Mouse (Mus musculus): ENCODE results near the gene Clmn.
A peak's percentile ranks its signal among the peaks of the same experiment; 100 is the strongest.
"Not testable (repeated sequence)": the region's sequence is repeated elsewhere in the genome, so short reads cannot be mapped to it uniquely, and the experiment has no call there.

Clmn gene

DNA sequence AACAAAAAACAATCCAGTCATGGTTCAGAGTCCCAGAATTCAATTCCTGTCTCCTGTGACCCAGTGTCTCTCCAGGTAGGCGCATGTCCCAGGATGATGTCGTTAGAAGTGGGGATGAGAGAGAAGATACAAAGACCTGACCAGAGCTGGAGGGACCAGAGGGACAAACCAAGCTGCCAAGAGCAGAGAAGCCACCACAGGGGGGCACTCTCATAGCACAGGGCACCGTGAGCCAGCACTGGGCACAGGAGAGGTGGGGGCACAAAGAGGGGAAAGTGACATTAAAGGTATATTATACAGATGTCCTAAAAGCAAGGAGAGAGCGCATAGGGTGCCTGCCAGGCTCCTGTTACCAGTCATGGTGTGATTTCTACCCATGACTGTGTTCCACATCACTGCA, 25.9 kb downstream of the Clmn start:
- DNase-seq (ENCODE audit: low spot score in 2 of 2), result no peak

GRCm38 (mm10) chr12:104838462-104838861, 26.4 kb downstream of the Clmn start:
- DNase-seq (ENCODE audit: low spot score in 2 of 2), result no peak

DNA sequence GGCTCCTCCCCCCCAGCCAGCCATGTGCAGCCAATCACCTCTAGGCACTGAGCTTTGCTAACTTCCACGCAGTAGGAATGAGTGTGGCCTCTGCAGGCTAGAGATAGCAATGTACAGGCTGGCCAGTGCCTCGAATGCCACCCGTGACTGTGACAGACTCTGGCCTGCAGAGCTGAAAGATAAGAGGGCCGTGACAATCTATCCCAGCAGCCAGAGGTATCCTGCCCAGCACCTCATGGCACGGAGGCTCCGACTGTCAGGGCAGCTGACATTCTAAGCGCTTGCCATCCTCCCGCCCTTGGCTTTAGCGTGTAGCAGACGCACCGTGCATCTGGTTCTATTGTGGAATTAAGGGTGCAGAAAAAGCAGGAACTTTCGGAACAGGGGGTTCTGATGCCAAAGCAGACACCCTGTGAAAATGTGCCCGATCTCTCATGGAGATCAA, 26.9 kb downstream of the Clmn start:
- no peak for DNase-seq (ENCODE audit: low spot score in 2 of 2)

DNA sequence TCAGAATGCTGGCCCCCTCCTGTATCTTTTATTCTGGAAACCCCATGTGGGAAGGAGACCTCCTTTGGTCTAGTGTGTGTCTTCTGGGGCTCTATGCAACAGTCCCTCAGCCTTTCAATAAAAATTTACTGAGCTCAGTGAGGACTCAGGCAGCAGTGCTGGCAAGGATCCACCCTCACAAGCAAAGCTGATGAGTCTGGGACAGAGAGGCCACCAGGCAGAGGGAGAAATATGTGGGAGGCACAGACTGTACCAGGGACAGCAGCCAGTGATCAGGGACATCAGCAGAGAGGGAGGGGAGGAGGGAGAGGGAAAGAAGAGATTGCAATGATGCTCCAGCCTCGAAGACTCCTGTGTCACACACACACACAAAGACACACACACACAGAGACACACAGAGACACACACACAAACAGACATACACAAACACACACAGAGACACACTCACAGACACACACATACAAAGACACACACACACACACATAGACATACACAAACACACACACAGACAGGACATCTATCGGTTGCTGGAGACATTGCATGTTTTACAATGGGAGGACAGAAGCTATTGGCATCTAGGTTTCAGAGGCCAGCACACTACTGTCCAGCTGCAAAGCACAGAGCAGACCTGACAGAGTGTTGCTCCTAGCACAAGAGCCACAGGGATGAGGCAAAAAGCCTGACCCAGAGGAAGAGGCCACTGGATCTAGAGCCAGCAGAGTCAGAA, 27.6 kb downstream of the Clmn start:
- no peak for DNase-seq (ENCODE audit: low spot score in 2 of 2)

GRCm38 (mm10) chr12:104836230-104836629, 28.6 kb downstream of the Clmn start:
- no peak for DNase-seq (ENCODE audit: low spot score in 2 of 2)

DNA sequence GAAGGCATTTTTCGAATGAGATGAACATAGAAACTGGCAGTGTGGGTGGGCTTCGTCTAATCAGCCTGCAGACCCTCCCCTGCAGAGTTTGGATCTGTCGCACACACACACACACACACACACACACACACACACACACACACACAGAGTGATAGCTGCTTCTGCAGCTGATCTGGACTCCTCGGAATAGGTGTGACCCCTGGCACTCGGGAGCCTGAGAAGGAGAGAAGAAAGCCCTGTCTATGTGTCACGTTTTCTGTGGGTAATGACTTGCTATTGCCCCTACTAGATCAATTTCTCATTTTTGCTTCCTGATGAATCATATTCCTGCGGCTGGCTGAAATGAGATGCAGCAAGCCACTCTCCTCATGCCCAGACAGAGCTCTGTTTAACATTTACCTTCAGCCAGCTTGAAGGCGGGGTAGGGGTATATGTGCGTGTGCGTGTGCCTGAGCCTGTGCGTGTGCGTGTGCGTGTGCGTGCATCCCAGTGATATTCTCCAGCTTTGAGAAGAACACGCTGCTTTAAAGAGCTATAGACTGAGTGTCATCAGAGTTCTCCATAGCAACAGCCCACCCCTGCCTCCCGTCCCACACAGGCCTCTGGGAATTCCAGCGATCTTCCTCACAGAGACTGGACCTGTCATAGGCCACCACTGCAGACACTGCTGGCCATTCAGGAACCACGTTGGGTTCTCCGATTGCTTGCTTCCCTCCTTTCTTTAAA, 29.3 kb downstream of the Clmn start:
- no peak for DNase-seq (ENCODE audit: low spot score in 2 of 2)

DNA sequence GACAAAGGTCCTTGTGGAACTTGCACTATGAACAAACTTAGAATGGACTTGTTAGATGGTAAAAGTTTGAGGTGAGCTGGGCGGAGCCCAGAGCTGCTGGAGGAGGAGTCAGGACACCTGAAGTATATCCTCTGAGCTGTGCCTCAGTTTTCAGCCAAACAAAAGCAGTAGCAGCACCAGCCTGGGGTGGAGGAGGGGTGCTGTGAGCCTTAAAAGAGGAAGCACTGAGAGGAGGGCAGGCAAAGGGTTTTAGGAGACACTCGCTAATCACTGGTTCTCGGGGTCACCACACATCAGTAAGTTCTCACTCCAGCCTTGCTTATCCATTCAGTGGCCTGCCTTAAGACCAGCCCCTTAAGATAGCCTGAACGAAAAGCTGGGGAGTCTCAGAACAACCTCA, 30.1 kb downstream of the Clmn start:
- no peak for DNase-seq (ENCODE audit: low spot score in 2 of 2)

DNA sequence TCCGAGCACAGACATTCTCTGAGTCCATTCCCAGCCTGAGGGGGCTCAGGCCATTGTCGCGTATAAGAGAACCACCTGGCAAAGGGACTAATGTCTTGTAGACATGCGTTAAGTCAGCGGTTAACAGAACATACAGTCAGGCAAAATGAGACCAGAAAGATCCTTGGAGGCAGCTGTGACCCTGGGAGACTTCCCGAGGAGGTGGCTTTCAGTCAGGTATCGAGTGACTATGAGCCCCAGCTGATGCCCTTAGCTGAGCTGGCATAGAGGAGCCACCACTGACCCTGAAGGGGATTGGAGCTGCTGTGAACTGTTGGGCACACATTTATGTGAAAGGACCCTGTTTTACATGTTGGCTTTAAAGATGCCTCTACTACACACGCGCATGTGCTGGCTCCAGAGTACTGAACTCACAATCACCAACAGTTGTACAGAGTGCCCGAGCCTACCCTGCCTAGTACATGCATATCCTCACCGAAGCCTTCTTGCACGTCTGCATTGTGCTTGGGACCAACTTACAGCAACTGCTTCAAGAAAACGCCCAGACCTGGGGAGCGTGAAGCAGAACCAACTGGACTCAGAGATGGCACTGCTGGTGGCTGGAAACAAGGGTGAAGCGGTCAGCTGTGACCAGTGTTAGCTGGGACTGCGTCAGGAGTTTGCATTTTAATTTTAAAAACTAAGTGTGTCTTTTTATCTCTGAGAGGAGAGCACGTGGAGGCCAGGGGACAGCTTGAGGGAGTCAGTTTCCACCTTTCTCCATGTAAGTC, 34.0 kb downstream of the Clmn start:
- no peak for DNase-seq (ENCODE audit: low spot score in 2 of 2)

DNA sequence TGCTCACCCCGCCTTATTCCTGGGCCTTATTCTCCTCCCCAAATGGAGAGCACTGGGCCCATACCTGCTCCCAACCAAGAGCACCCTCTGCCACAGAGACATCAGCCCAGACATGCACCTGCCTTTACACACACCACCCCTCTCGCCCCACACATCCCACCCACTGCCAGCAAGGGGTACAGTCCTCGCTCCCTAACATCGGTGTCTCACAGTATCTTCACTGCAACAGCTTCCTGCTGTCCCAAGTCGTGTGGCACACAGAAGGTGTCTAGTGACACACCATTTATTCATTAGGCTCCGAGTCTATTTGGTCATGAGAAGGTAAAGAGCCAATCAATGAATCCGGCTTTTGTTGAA, 34.6 kb downstream of the Clmn start:
- no peak for DNase-seq (ENCODE audit: low spot score in 2 of 2)

DNA sequence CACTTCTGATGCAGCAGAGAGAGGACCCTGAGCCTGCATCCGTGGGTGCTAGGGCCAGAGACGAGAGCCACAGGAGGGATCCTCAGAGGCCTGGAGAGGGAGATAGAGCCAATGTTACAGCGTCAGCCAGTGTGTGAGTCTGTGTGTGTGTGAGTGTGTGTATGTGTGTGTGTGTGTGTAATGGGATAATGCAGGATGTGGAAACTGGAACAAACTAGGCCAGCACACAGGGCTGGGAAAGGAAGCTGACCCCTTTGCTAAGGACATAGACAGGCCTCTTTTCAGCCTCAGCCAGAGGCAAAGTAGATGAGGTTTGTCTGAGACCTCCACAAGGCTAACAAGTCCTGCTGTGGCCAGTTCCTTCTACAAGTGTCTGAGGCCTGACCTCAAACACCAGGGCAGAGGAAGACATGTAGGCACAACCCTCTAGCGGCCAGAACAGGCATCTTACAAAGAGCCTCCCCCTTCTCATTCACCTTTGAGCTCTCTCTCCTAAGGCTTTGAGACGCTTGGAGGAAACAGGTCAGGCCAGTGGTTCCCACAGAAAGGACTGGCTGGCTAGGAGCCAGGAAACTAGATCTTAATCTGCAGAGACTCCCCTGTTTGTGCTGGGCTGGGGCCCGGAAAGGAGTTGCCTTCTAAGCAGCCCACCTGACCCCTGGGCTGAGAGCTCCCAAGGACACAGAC, 35.1 kb downstream of the Clmn start:
- peak; percentile 52 to 66 for DNase-seq (ENCODE audit: low spot score in 2 of 2)

- DNase-seq (ENCODE audit: low spot score in 2 of 2), result not testable (repeated sequence)
Measured at GRCm38 (mm10) chr12:104828986-104829385, 35.9 kb downstream of the Clmn start.

- no peak for DNase-seq (ENCODE audit: low spot score in 2 of 2)
Measured at GRCm38 (mm10) chr12:104827721-104828120, 37.2 kb downstream of the Clmn start.

GRCm38 (mm10) chr12:104824907-104825267, 40.0 kb downstream of the Clmn start:
- DNase-seq (ENCODE audit: low spot score in 2 of 2), result no peak

DNA sequence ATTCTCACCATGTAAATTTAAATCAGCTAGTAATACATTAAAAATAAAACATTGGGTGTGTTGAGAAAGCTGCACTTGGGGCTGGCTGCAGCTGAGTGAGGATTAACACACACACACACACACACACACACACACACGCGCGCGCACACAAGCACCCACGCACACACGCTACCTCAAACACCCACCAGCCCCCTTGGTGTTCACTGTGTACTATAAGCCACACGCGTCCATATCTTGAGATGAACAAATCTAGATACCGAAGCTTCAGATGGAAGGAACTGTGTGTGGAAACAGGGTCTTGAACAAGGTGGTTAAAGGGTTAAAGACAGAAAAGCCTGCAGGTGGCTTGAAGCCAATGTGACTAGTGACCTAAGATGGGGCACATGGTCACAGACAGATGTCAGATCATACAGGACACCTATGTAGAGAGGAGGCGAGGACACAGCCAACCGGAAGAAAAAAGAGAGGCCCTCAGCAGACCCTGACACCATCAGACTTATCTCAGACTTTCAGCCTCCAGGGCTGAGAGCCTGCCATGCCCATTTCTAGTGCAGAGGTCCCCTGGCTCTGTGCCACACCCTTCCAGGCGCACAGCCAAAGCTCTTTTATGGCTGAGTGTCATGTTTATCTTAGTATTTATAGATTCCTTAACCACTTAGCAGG, 40.5 kb downstream of the Clmn start:
- DNase-seq (ENCODE audit: low spot score in 2 of 2), result peak; percentile 74 to 86

DNA sequence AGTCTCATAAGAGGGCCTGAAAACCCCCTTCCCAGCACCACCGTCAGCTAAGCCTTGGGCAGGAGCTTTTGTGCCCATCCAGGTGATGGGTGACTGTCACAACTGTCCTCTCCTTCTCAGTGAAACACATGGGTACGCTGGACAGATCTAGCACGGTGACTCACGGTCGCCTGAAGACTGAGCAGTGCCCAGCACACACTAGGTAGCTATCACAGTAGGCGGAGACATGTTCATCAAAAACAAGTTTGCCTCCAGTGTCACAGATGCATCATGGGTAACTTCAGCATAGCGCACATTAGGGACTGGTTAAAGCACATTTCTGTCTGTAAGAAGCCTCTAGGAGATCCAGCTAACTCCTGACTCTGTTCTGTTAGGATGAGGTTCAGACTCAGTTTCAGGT, 41.2 kb downstream of the Clmn start:
- no peak for DNase-seq (ENCODE audit: low spot score in 2 of 2)

GRCm38 (mm10) chr12:104822838-104823599, 41.9 kb downstream of the Clmn start:
- DNase-seq (ENCODE audit: low spot score in 2 of 2), result no peak

DNA sequence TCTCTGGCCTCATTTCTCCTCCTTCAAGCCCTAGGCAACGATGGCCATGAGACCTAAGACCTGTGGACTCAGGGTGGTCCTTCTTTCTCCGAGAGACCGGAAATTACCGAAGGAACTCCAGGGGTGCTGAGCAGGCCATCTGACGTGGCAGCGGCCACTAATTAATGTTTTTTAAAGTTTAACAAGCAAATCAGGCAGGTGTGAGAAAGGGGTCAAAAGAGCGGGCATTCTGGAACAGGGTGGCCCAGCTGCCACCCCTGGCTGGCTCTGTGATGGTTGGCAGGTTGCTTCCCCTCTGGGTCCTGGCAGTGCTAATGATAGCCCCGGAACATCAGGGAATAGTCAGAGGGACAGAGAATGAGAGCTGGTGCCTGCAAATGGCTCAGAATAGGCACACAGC, 42.7 kb downstream of the Clmn start:
- DNase-seq (ENCODE audit: low spot score in 2 of 2), result no peak

DNA sequence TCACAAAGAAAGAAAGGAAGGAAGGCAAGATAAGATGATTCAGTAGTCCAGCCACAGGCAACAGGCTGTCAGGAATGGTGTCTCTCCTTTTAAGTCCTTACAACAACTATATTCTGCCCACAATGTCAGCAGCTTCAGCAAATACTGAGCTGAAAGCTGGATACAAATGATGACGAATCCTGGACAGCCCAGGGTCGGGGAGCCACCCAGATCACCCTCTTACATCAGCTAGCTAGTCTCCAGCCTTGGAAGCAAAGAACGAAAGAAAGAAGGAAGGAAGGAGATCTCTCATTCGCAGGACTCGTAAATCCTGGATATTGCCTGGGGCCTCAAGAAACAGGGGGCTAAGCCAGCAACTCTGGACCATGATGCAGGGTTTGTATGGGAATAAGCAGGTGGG, 44.8 kb downstream of the Clmn start:
- no peak for DNase-seq (ENCODE audit: low spot score in 2 of 2)

DNA sequence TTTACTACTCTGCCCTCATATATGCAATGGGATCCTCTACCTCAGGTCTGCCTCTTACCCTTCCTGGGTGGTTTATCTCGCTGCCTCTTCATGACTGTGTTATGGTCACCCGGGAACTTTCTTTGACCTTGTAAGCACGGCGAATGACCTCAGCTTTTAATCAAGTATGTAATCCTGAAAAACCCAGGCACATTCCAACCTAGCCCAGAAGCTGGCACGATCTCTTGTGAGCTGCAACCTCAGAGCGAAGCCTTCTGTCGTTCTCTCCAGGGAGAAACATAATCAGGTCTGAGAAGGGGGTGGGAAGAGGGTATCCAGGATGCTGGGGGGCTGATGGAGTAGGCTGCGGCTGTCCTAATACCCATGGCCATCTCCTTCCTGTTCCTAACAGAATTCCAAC, 45.8 kb downstream of the Clmn start:
- no peak for DNase-seq (ENCODE audit: low spot score in 2 of 2)

DNA sequence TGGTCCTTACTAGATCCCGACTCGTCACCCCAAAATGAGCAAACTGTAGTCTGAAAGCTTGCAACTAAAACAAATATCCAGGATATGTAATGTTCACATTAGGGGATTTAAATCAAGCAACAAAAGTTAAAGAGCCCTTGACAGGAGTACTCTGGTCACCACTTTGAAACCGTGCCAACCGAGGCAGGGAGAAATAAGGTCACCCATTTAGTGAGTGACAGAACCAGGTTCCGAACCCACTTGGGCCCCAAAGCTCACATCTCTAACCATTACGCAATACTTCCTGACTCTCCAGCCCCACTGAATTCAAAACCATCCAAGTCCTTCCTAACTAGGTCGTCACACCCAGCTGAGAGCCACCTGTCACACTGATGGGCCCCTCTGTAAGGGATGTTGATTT, 46.8 kb downstream of the Clmn start:
- DNase-seq (ENCODE audit: low spot score in 2 of 2), result no peak
